Mouse (Mus musculus): ENCODE results near the gene Igf2bp3. TPM values are rescaled to one million over a fixed set of nuclear protein-coding genes. Genes with fewer than 3 reads are reported as not detected.

The Igf2bp3 gene
- polyA plus RNA-seq, 1 experiment from 2014 or later = 75.5 TPM

GRCm38 (mm10) chr6:49149202-49149930 is 65.4 kb downstream of the Igf2bp3 start:
- Histone ChIP-seq H3K4me3 (no peak overlapping the region), H3K4me2 (no peak overlapping the region), H3K27me3 (no peaks in the 10 kb centered on the region), H3K9me3 (no peaks in the 10 kb centered on the region), H3K4me1 (peaks cover 36% of the 10 kb centered on the region), H3K27ac (peak overlapping the region; percentile 33), H3K36me3 (no peaks in the 10 kb centered on the region), H3K9ac (no peak overlapping the region)
- no peak for ATAC-seq (ENCODE audit: insufficient number of reproducible peaks, insufficient read depth, low FRiP score, low TSS enrichment, low read depth)
- 81% methylated on average over 5 of the region's 5 CpGs for WGBS

- Histone ChIP-seq H3K9ac (no peak overlapping the region), H3K36me3 (no peaks in the 10 kb centered on the region), H3K4me3 (no peak overlapping the region), H3K27me3 (no peaks in the 10 kb centered on the region), H3K9me3 (no peaks in the 10 kb centered on the region), H3K27ac (peak overlapping the region; percentile 33; the same call in 1 of the 2 replicates), H3K4me2 (no peak overlapping the region), H3K4me1 (peaks cover 40% of the 10 kb centered on the region)
- no peak for ATAC-seq (ENCODE audit: insufficient number of reproducible peaks, insufficient read depth, low FRiP score, low TSS enrichment, low read depth)
- 72% methylated on average over 4 of the region's 4 CpGs for WGBS
Observed at GRCm38 (mm10) chr6:49148781-49149180, 66.0 kb downstream of the Igf2bp3 start.

GRCm38 (mm10) chr6:49148368-49148767 is 66.4 kb downstream of the Igf2bp3 start:
- Histone ChIP-seq H3K4me2 (no peak overlapping the region), H3K9me3 (no peaks in the 10 kb centered on the region), H3K4me3 (no peak overlapping the region), H3K4me1 (peaks cover 42% of the 10 kb centered on the region), H3K27me3 (no peaks in the 10 kb centered on the region), H3K27ac (no peak overlapping the region), H3K9ac (no peak overlapping the region), H3K36me3 (no peaks in the 10 kb centered on the region)
- WGBS = 82% methylated on average over 7 of the region's 7 CpGs
- ATAC-seq (ENCODE audit: insufficient number of reproducible peaks, insufficient read depth, low FRiP score, low TSS enrichment, low read depth) = no peak

- H3K4me1 ChIP-seq = peaks cover 47% of the 10 kb centered on the region
- H3K27ac ChIP-seq = 0 out of 2 replicates have a peak overlapping the region, but pooled peaks have one; percentile 33
- H3K9ac ChIP-seq = no peak overlapping the region
- no peak overlapping the region for H3K4me3 ChIP-seq
- no peaks in the 10 kb centered on the region for H3K36me3 ChIP-seq
- no peaks in the 10 kb centered on the region for H3K27me3 ChIP-seq
- no peaks in the 10 kb centered on the region for H3K9me3 ChIP-seq
- H3K4me2 ChIP-seq = no peak overlapping the region
- no peak for ATAC-seq (ENCODE audit: insufficient number of reproducible peaks, insufficient read depth, low FRiP score, low TSS enrichment, low read depth)
- 78% methylated on average over 2 of the region's 2 CpGs for WGBS
Observed at GRCm38 (mm10) chr6:49146461-49146860, 68.3 kb downstream of the Igf2bp3 start.

GRCm38 (mm10) chr6:49142428-49142827 is 72.3 kb downstream of the Igf2bp3 start:
- no peaks in the 10 kb centered on the region for H3K9me3 ChIP-seq
- H3K4me2 ChIP-seq = no peak overlapping the region
- no peak overlapping the region for H3K27ac ChIP-seq
- no peak overlapping the region for H3K4me3 ChIP-seq
- 85% methylated on average over 9 of the region's 9 CpGs for WGBS
- H3K36me3 ChIP-seq = peaks cover 4% of the 10 kb centered on the region; the same call in 1 of the 2 replicates
- no peak for ATAC-seq (ENCODE audit: insufficient number of reproducible peaks, insufficient read depth, low FRiP score, low TSS enrichment, low read depth)
- no peaks in the 10 kb centered on the region for H3K27me3 ChIP-seq
- H3K9ac ChIP-seq = no peak overlapping the region
- H3K4me1 ChIP-seq = peaks cover 39% of the 10 kb centered on the region

GRCm38 (mm10) chr6:49141125-49141524 is 73.6 kb downstream of the Igf2bp3 start:
- Histone ChIP-seq H3K4me2 (no peak overlapping the region), H3K4me1 (peaks cover 34% of the 10 kb centered on the region), H3K36me3 (peaks cover 4% of the 10 kb centered on the region; the same call in 1 of the 2 replicates), H3K4me3 (no peak overlapping the region), H3K9me3 (no peaks in the 10 kb centered on the region), H3K27ac (no peak overlapping the region), H3K9ac (no peak overlapping the region), H3K27me3 (no peaks in the 10 kb centered on the region)
- no peak for ATAC-seq (ENCODE audit: insufficient number of reproducible peaks, insufficient read depth, low FRiP score, low TSS enrichment, low read depth)
- WGBS = 84% methylated on average over 5 of the region's 5 CpGs

GRCm38 (mm10) chr6:49138159-49139051 is 76.4 kb downstream of the Igf2bp3 start:
- Histone ChIP-seq H3K4me3 (no peak overlapping the region), H3K4me1 (peaks cover 15% of the 10 kb centered on the region; the same call in 1 of the 2 replicates), H3K9ac (no peak overlapping the region), H3K36me3 (peaks cover 7% of the 10 kb centered on the region; the same call in 1 of the 2 replicates), H3K27me3 (no peaks in the 10 kb centered on the region), H3K27ac (no peak overlapping the region), H3K4me2 (no peak overlapping the region), H3K9me3 (no peaks in the 10 kb centered on the region)
- 84% methylated on average over 17 of the region's 17 CpGs for WGBS
- no peak for ATAC-seq (ENCODE audit: insufficient number of reproducible peaks, insufficient read depth, low FRiP score, low TSS enrichment, low read depth)

GRCm38 (mm10) chr6:49136739-49137138 is 78.0 kb downstream of the Igf2bp3 start:
- Histone ChIP-seq H3K9me3 (no peaks in the 10 kb centered on the region), H3K27ac (no peak overlapping the region), H3K4me1 (peaks cover 11% of the 10 kb centered on the region), H3K4me2 (no peak overlapping the region), H3K9ac (no peak overlapping the region), H3K4me3 (no peak overlapping the region), H3K36me3 (peaks cover 10% of the 10 kb centered on the region), H3K27me3 (no peaks in the 10 kb centered on the region)
- 71% methylated on average over 5 of the region's 5 CpGs for WGBS
- no peak for ATAC-seq (ENCODE audit: insufficient number of reproducible peaks, insufficient read depth, low FRiP score, low TSS enrichment, low read depth)

- no peaks in the 10 kb centered on the region for H3K27me3 ChIP-seq
Observed at GRCm38 (mm10) chr6:49132352-49133090, 82.2 kb downstream of the Igf2bp3 start.

GRCm38 (mm10) chr6:49131855-49132254 is 82.9 kb downstream of the Igf2bp3 start:
- ATAC-seq (ENCODE audit: insufficient number of reproducible peaks, insufficient read depth, low FRiP score, low TSS enrichment, low read depth) = no peak
- Histone ChIP-seq H3K4me2 (no peak overlapping the region), H3K4me3 (no peak overlapping the region), H3K36me3 (peaks cover 11% of the 10 kb centered on the region), H3K4me1 (peaks cover 5% of the 10 kb centered on the region; the same call in 1 of the 2 replicates), H3K27me3 (no peaks in the 10 kb centered on the region), H3K9me3 (no peaks in the 10 kb centered on the region), H3K27ac (no peak overlapping the region), H3K9ac (no peak overlapping the region)
- WGBS = 75% methylated on average over 9 of the region's 9 CpGs

More at GRCm38 (mm10) chr6:49132352-49133090, 82.2 kb downstream of the Igf2bp3 start:
- Histone ChIP-seq H3K9ac (no peak overlapping the region), H3K9me3 (no peaks in the 10 kb centered on the region), H3K4me1 (peaks cover 5% of the 10 kb centered on the region; the same call in 1 of the 2 replicates), H3K4me3 (no peak overlapping the region), H3K36me3 (peaks cover 11% of the 10 kb centered on the region), H3K27ac (no peak overlapping the region), H3K4me2 (no peak overlapping the region)
- 55% methylated on average over 6 of the region's 6 CpGs for WGBS
- no peak for ATAC-seq (ENCODE audit: insufficient number of reproducible peaks, insufficient read depth, low FRiP score, low TSS enrichment, low read depth)

- no peaks in the 10 kb centered on the region for H3K9me3 ChIP-seq
- H3K27me3 ChIP-seq = no peaks in the 10 kb centered on the region
- peaks cover 15% of the 10 kb centered on the region for H3K36me3 ChIP-seq
- no peak overlapping the region for H3K4me3 ChIP-seq
- peaks cover 5% of the 10 kb centered on the region; the same call in 1 of the 2 replicates for H3K4me1 ChIP-seq
- H3K27ac ChIP-seq = no peak overlapping the region
- H3K9ac ChIP-seq = no peak overlapping the region
- H3K4me2 ChIP-seq = no peak overlapping the region
- no peak for ATAC-seq (ENCODE audit: insufficient number of reproducible peaks, insufficient read depth, low FRiP score, low TSS enrichment, low read depth)
Observed at GRCm38 (mm10) chr6:49130328-49130727, 84.4 kb downstream of the Igf2bp3 start.
